In the genomic region with DNA sequence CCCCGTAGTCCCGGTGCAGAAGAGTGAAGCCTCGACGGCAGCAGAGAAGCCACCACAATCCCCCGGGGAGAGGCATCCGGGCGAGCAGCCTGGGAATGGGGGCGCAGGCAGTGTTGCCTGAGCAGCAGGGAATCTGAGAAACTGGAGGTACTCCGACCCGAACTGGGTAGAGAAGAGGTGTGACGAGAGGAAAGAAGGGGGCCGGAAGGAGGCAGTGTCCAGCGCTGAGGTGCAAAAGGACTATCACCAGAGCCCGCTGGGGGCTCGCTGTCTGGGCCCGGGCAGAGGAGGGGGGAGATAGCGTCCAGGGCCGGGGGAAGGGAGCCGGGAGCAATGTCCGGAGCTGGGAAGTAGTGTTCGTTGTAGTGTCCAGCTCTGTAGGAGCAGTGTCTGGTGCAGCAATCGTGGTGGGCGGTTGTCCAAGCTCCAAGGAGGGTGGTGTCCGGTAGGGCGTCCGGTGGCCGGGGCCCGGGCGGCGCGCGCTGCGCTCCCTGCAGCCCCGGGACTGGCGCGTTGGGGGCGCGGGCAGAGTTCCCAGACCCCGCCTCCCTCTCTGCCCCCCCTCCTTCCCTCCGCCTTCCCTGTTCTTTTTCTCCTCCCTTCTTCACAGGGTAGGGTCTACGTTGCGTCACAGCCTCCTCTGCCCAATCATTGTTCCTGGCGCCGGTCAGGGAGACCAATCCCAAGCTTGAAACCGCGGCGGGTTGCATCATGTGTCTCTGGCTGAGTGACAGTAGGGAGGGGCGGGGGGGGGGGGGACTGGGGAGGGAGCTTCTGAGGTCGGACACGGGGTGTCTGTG, we compare ENCODE assay signal across 7 mouse cellular contexts. TPM values are rescaled to one million over a fixed set of nuclear protein-coding genes. Genes with fewer than 3 reads are reported as not detected.
DNase-seq lines count a peak whose midpoint lies in the region; ATAC-seq and TF ChIP-seq lines count a peak whose summit lies in the region.

A gene (minus strand): TSS at position 541 of the 800 bp plus-strand sequence.

- H3K27ac ChIP-seq in cortical plate, adult 2 months (ENCODE audit: insufficient read depth, low read length) = peak within 1 kb of the TSS; percentile 69
- peak within 1 kb of the TSS; percentile 85 for H3K27ac ChIP-seq in intestine, embryonic 14.5 days (ENCODE audit: low read depth)

- H3K9me3 ChIP-seq in intestine, embryonic 14.5 days (ENCODE audit: control insufficient read depth, low read length) = no peaks in the 10 kb centered on the region

- intact Hi-C loops in left cerebral cortex, postnatal 14 days (cut with DNase I) = loop anchor here (5.0 to 10.0 kb wide), 2 partner anchors 46 to 74 kb away; a partner anchor contains a TSS

- H3K4me3 ChIP-seq in cortical plate, adult 2 months (ENCODE audit: insufficient read depth, low read length) = peak within 1 kb of the TSS; percentile 68
- H3K4me3 ChIP-seq in intestine, embryonic 14.5 days (ENCODE audit: low read depth, low read length) = peak within 1 kb of the TSS; percentile 63

- H3K27me3 ChIP-seq in intestine, embryonic 14.5 days (replicated peaks; ENCODE audit: control insufficient read depth, insufficient read depth, low read length) = peaks cover 38% of the 10 kb centered on the region

- 0 out of 2 replicates have a peak, but pooled peaks have one; percentile 16 for TF ChIP-seq POLR2A in cortical plate, adult 2 months (IDR thresholded peaks at IDR 0.05; ENCODE audit: extremely low read depth, insufficient read depth, low read length)

- no peak for TF ChIP-seq CTCF in cortical plate, adult 2 months (IDR thresholded peaks at IDR 0.05; ENCODE audit: extremely low read depth, insufficient read depth, low read length)

- H3K36me3 ChIP-seq in intestine, embryonic 14.5 days (ENCODE audit: control insufficient read depth, insufficient read depth, low read length) = peaks cover 21% of the 10 kb centered on the region

- peak; percentile 93 for ATAC-seq in intestine, embryonic 14.5 days (replicated peaks; ENCODE audit: low FRiP score, low TSS enrichment, low read depth)

- DNase-seq in adipocyte (ENCODE audit: low spot score) = peak; percentile 98
- DNase-seq in gastrocnemius, postnatal 25 days = peak; percentile 97
- DNase-seq in intestine, embryonic 14.5 days (ENCODE audit: low spot score) = peak; percentile 92
- DNase-seq in left cerebral cortex, postnatal 14 days (ENCODE audit: low spot score in 2 of 2) = peak; percentile 96 to 98
- peak; percentile 99 for DNase-seq in mesoderm, embryonic 11.5 days (ENCODE audit: low read depth, low spot score)
- DNase-seq in right cerebral cortex, postnatal 36 days (ENCODE audit: low spot score in 2 of 2) = peak; percentile 95 to 98

- peak within 1 kb of the TSS; percentile 64 for H3K4me2 ChIP-seq in intestine, embryonic 14.5 days (ENCODE audit: low read length)

- WGBS in intestine, embryonic 14.5 days = under 1% methylated on average over 49 of the region's 50 CpGs

- peaks cover 5% of the 10 kb centered on the region for H3K4me1 ChIP-seq in cortical plate, adult 2 months (ENCODE audit: control insufficient read depth, insufficient read depth, low read length)
- peaks cover 37% of the 10 kb centered on the region for H3K4me1 ChIP-seq in intestine, embryonic 14.5 days (replicated peaks; ENCODE audit: control insufficient read depth, insufficient read depth, low read length)

- peak within 1 kb of the TSS; percentile 59 for H3K9ac ChIP-seq in intestine, embryonic 14.5 days (ENCODE audit: low read length)

RNA-seq across cellular contexts. Expression of the gene that starts here (rescaled TPM):
- 15.1 and 15.8 TPM in 2 replicates for polyA plus RNA-seq in cortical plate, adult 2 months (2012; rRNA removed)
- total RNA-seq in gastrocnemius, postnatal 25 days (2021) = 10 to 100 TPM; 18.4 to 24.0 TPM
- 12.8 and 13.8 TPM in 2 replicates for polyA plus RNA-seq in intestine, embryonic 14.5 days (2014; fragmentation: Nextera tagmentation; extraction: Ambion mirVana)
- total RNA-seq in left cerebral cortex, postnatal 14 days (2021) = 10 to 100 TPM in 1 of 2 experiments, 1 to 10 TPM in 1; 7.7 to 10.2 TPM

Comparison
In these comparisons a context has a peak if more than half of its experiments do, and no peak if none do; other contexts are left out.
1. Peak in every context shown above with its lines: DNase-seq, ATAC-seq, H3K4me3 ChIP-seq and H3K27ac ChIP-seq.